Mouse (Mus musculus) left cerebral cortex, postnatal 4 days (tissue): ENCODE results near the gene Ldb1. TPM values are rescaled to one million over a fixed set of nuclear protein-coding genes. Genes with fewer than 3 reads are reported as not detected.
A peak's percentile ranks its signal among the peaks of the same experiment; 100 is the strongest.
"Not testable (repeated sequence)": the region's sequence is repeated elsewhere in the genome, so short reads cannot be mapped to it uniquely, and the experiment has no call there.

Experiments used
- DNase-seq: peaks from one replicate; pipeline ENCODE4 v3.0.0-alpha.2; 2022
- intact Hi-C: fragments of 180-260 bp; cut with DNase I; formaldehyde crosslinking; loops from one replicate; pipeline ENCODE4 v1.15.1; 2025
- total RNA-seq, 2 experiments: library from RNA; stranded (reverse); gene quantifications; 2 replicates each; pipeline ENCODE4 v1.2.3; 2021

The Ldb1 gene
- total RNA-seq, 2 experiments from 2014 or later = 151 to 153 TPM

GRCm38 (mm10) chr19:46030196-46030983 lies 14.6 kb downstream of the Ldb1 start:
- intact Hi-C loops = no loop called here
- DNase-seq = no peak

- no peak for DNase-seq
- intact Hi-C loops = no loop called here
Measured at GRCm38 (mm10) chr19:46029652-46030051, 15.4 kb downstream of the Ldb1 start.

DNA sequence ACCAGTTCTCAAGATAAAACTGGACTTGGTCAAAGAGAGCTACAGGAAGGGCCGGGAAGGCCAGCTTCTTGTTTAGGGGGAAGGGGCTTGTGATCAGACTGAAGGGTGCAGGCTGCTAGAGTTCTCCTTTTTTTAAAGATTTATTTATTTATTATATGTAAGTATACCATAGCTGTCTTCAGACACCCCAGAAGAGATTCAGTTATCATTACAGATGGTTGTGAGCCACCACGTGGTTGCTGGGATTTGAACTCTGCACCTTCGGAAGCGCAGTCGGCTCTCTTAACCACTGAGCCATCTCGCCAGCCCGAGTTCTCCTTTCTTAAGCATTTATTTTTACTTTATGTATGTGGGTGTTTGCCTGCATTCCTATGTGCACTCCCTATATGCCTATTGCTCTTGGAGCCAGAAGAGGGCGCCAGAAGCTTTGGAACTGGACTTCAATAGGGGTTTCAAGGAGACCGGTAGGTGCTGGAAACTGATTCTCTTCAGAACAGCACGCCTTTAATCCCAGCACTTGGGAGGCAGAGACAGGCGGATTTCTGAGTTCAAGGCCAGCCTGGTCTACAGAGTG lies 16.2 kb downstream of the Ldb1 start:
- DNase-seq = no peak
- intact Hi-C loops = no loop called here

- no peak for DNase-seq
- intact Hi-C loops = no loop called here
Measured at GRCm38 (mm10) chr19:46026567-46026966, 18.4 kb downstream of the Ldb1 start.

DNA sequence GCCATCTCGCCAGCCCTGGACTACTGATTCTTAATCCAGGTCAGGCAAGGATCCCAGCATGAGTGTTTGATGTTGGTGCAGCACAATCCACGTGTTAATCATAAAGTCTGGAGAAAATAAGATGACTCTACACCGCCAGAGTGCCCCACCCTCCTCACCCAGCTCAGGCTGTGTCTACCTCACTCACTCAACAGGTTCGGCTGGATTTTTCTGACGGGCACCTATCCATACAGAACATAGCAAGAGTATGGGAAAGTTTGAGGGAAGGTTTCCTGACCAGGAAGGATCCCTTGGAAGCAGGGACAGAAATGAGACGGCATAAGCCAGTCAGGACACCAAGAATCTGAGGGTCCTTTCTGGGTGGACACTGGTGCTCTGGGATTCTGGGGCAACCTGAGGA lies 20.1 kb downstream of the Ldb1 start:
- intact Hi-C loops = no loop called here
- no peak for DNase-seq

GRCm38 (mm10) chr19:46016023-46016422 lies 29.0 kb downstream of the Ldb1 start:
- intact Hi-C loops = no loop called here
- DNase-seq = no peak

DNA sequence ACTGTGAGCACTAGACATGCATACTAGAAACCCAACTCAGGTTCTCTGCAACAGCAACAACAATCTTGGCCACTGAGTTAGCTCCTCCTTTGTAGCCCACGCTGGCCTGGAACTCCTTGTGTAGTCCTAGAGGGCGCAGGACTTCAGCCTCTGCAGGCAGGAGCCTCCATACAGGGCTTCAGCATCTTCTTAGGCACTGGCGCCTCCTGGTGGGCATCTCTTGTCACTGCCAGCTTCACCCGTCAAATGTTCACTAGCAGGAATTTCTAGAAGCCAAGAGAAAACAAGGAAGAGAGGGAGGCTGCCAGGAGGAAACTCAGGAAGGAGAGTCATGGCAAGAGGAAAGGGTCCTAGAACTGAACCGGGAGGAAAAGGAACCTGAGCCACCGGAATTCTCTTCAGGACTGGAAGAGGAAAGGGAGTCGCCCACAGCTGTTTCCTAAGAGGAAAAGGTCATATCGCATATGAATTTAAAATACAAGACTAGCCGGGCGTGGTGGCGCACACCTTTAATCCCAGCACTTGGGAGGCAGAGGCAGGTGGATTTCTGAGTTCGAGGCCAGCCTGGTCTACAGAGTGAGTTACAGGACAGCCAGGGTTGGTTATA lies 30.3 kb downstream of the Ldb1 start:
- peak; percentile 89 for DNase-seq
- intact Hi-C loops = loop anchor here (5.0 kb wide), 1 partner anchor 202 kb away; no protein-coding TSS in a partner anchor

GRCm38 (mm10) chr19:46005680-46006079 lies 39.3 kb downstream of the Ldb1 start:
- DNase-seq = no peak
- intact Hi-C loops = no loop called here

GRCm38 (mm10) chr19:46004814-46005466 lies 40.1 kb downstream of the Ldb1 start:
- peak; percentile 3 for DNase-seq
- intact Hi-C loops = no loop called here

GRCm38 (mm10) chr19:46003371-46004226 lies 41.4 kb downstream of the Ldb1 start, which contains the start of gene Hps6:
Gene Hps6 (plus strand): TSS chr19:46003508.
- intact Hi-C loops = no loop called here
- DNase-seq = peak; percentile 58

DNA sequence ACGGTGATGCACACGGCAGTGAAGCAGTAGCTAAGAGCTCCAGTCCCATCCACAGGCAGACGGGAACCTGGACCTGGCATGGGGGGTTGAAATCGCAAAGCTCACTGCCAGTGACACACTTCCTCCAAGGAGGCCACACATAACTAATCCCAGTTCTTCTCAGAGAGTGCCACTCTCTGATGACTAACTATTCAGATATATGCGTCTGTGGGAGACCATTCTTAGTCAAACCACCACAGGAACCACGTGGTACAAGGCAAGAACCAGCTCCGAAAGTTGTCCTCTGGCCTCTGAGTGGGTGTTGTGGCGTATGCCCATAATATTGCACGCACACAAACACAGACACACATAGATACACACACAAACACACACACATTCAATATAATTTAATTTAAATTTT lies 42.7 kb downstream of the Ldb1 start:
- intact Hi-C loops = no loop called here
- no peak for DNase-seq

DNA sequence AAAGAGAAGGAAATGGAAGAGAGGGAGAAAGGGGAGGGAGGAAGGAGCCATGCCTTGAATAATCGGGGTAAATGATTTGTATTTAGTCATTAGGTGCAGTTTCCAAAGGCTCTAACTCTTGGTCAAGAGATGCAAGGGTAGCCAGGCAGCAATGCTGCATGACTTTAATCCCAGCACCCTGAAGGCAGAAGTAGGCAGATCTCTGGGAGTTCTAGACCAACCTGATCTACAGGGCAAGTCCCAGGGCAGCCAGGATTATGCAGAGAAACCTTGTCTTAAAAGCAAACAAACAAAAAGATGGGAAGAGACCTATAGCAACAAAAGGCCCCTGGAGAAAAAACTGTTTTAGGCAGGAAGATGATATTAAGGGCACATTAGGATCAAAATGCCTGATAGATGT lies 45.6 kb downstream of the Ldb1 start:
- intact Hi-C loops = no loop called here
- no peak for DNase-seq

- intact Hi-C loops = no loop called here
- no peak for DNase-seq
Measured at GRCm38 (mm10) chr19:45998694-45999217, 46.3 kb downstream of the Ldb1 start.

- intact Hi-C loops = no loop called here
- peak; percentile 93 for DNase-seq
Measured at GRCm38 (mm10) chr19:45997785-45998693, 47.0 kb downstream of the Ldb1 start, which contains the start of gene Armh3. Gene Armh3 (minus strand): TSS chr19:45998488.

GRCm38 (mm10) chr19:45997365-45997764 lies 47.6 kb downstream of the Ldb1 start:
- DNase-seq = no peak
- intact Hi-C loops = no loop called here

GRCm38 (mm10) chr19:45993981-45994737 lies 50.9 kb downstream of the Ldb1 start:
- intact Hi-C loops = no loop called here
- DNase-seq = no peak

GRCm38 (mm10) chr19:45993441-45993840 lies 51.6 kb downstream of the Ldb1 start:
- intact Hi-C loops, DNase-seq: not testable (repeated sequence)

DNA sequence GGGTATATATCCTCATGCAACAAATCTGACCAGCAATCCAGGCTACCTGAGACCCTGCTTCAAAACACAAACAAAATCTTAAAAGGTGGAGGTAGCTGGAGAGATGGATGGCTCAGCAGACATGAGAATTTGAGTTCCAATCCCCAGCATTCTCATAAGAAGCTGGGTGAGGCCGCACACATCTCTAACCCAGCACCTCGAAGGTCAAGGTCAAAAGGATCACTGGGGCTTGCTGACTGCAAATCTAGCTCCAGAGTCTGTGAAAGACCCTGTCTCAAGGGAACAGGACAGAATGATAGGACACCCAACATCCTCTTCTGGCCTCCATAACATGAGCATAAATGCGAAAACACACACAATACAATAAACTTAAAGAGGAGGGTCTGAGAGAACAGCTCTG lies 53.8 kb downstream of the Ldb1 start:
- DNase-seq = no peak
- intact Hi-C loops = no loop called here
